Mouse (Mus musculus) thymus, adult 2 months (tissue): ENCODE data around the gene Itga4.

Experiments used
- CTCF ChIP-seq: fragments of 200-500 bp; IDR thresholded peaks from 2 replicates; pipeline ENCODE4 v1.5.1; 2012; ENCODE audit warnings: mild to moderate bottlenecking, control low read depth, low read length, moderate library complexity, borderline replicate concordance; ENCODE audit not compliant: control insufficient read depth, poor library complexity, insufficient read depth; ENCODE audit errors: extremely low read depth
- POLR2A ChIP-seq: fragments of 200-500 bp; IDR thresholded peaks from 2 replicates; pipeline ENCODE4 v1.6.1; 2012; ENCODE audit warnings: mild to moderate bottlenecking, low read length, control low read depth, moderate library complexity; ENCODE audit not compliant: control insufficient read depth, poor library complexity, insufficient read depth; ENCODE audit errors: extremely low read depth

GRCm38 (mm10) chr2:79302398-79302797, 47.2 kb downstream of the Itga4 start:
- TF ChIP-seq CTCF (no peak), POLR2A (no peak)
